Mouse (Mus musculus): Measurements from ENCODE around the gene Gucy1b1. TPM values are rescaled to one million over a fixed set of nuclear protein-coding genes. Genes with fewer than 3 reads are reported as not detected.

Gucy1b1 gene
- polyA plus RNA-seq, 2 experiments = 7.4 to 10.1 TPM

GRCm38 (mm10) chr3:81995371-81995770 is 79.1 kb downstream of the Gucy1b1 start:
- no peaks in the 10 kb centered on the region for H3K27me3 ChIP-seq (ENCODE audit: control insufficient read depth, insufficient read depth, low read length)
- no peak overlapping the region for H3K4me2 ChIP-seq (replicated peaks; ENCODE audit: low read depth, low read length, severe bottlenecking)
- no peak overlapping the region for H3K4me3 ChIP-seq (replicated peaks; ENCODE audit: low read length)
- ATAC-seq (ENCODE audit: low FRiP score, low read depth) (no peak), DNase-seq (ENCODE audit: low spot score) (no peak)
- H3K36me3 ChIP-seq (ENCODE audit: control insufficient read depth, insufficient read depth, low read length) = no peaks in the 10 kb centered on the region
- H3K4me1 ChIP-seq (ENCODE audit: control insufficient read depth, insufficient read depth, low read length) = no peaks in the 10 kb centered on the region
- WGBS = 46% methylated on average over 4 of the region's 4 CpGs
- no peak for TF ChIP-seq POLR2A (IDR thresholded peaks at IDR 0.05; ENCODE audit: borderline replicate concordance, extremely low read depth, insufficient read depth, insufficient read length)
- H3K9me3 ChIP-seq (ENCODE audit: control insufficient read depth, low read length) = no peaks in the 10 kb centered on the region
- H3K9ac ChIP-seq (ENCODE audit: low read depth, low read length, severe bottlenecking) = no peak overlapping the region
- no peak overlapping the region for H3K27ac ChIP-seq (replicated peaks; ENCODE audit: low read depth, low read length)

- H3K27me3 ChIP-seq (ENCODE audit: control insufficient read depth, insufficient read depth, low read length) = no peaks in the 10 kb centered on the region
- no peak for TF ChIP-seq POLR2A (IDR thresholded peaks at IDR 0.05; ENCODE audit: borderline replicate concordance, extremely low read depth, insufficient read depth, insufficient read length)
- H3K9me3 ChIP-seq (ENCODE audit: control insufficient read depth, low read length) = no peaks in the 10 kb centered on the region
- H3K36me3 ChIP-seq (ENCODE audit: control insufficient read depth, insufficient read depth, low read length) = no peaks in the 10 kb centered on the region
- no peak overlapping the region for H3K4me3 ChIP-seq (replicated peaks; ENCODE audit: low read length)
- H3K4me1 ChIP-seq (ENCODE audit: control insufficient read depth, insufficient read depth, low read length) = no peaks in the 10 kb centered on the region
- H3K4me2 ChIP-seq (replicated peaks; ENCODE audit: low read depth, low read length, severe bottlenecking) = no peak overlapping the region
- no peak overlapping the region for H3K9ac ChIP-seq (ENCODE audit: low read depth, low read length, severe bottlenecking)
- H3K27ac ChIP-seq (replicated peaks; ENCODE audit: low read depth, low read length) = no peak overlapping the region
- ATAC-seq (ENCODE audit: low FRiP score, low read depth) (no peak), DNase-seq (ENCODE audit: low spot score) (no peak)
- 67% methylated on average over 3 of the region's 3 CpGs for WGBS
These were observed 84.0 kb downstream of the Gucy1b1 start for GRCm38 (mm10) chr3:81990531-81990930.

- ATAC-seq (ENCODE audit: low FRiP score, low read depth) (no peak), DNase-seq (ENCODE audit: low spot score) (no peak)
- no peak for TF ChIP-seq POLR2A (IDR thresholded peaks at IDR 0.05; ENCODE audit: borderline replicate concordance, extremely low read depth, insufficient read depth, insufficient read length)
- H3K4me2 ChIP-seq (replicated peaks; ENCODE audit: low read depth, low read length, severe bottlenecking) = no peak overlapping the region
- H3K4me3 ChIP-seq (replicated peaks; ENCODE audit: low read length) = no peak overlapping the region
- no peaks in the 10 kb centered on the region for H3K36me3 ChIP-seq (ENCODE audit: control insufficient read depth, insufficient read depth, low read length)
- no peaks in the 10 kb centered on the region for H3K27me3 ChIP-seq (ENCODE audit: control insufficient read depth, insufficient read depth, low read length)
- H3K4me1 ChIP-seq (ENCODE audit: control insufficient read depth, insufficient read depth, low read length) = no peaks in the 10 kb centered on the region
- no peak overlapping the region for H3K9ac ChIP-seq (ENCODE audit: low read depth, low read length, severe bottlenecking)
- 44% methylated on average over 2 of the region's 2 CpGs for WGBS
- no peak overlapping the region for H3K27ac ChIP-seq (replicated peaks; ENCODE audit: low read depth, low read length)
- no peaks in the 10 kb centered on the region for H3K9me3 ChIP-seq (ENCODE audit: control insufficient read depth, low read length)
These were observed 84.8 kb downstream of the Gucy1b1 start for GRCm38 (mm10) chr3:81989692-81990141.

GRCm38 (mm10) chr3:81987628-81988027 is 86.9 kb downstream of the Gucy1b1 start:
- no peak overlapping the region for H3K9ac ChIP-seq (ENCODE audit: low read depth, low read length, severe bottlenecking)
- no peaks in the 10 kb centered on the region for H3K36me3 ChIP-seq (ENCODE audit: control insufficient read depth, insufficient read depth, low read length)
- H3K4me3 ChIP-seq (replicated peaks; ENCODE audit: low read length) = no peak overlapping the region
- no peak overlapping the region for H3K27ac ChIP-seq (replicated peaks; ENCODE audit: low read depth, low read length)
- TF ChIP-seq POLR2A (IDR thresholded peaks at IDR 0.05; ENCODE audit: borderline replicate concordance, extremely low read depth, insufficient read depth, insufficient read length) = no peak
- H3K4me1 ChIP-seq (ENCODE audit: control insufficient read depth, insufficient read depth, low read length) = no peaks in the 10 kb centered on the region
- H3K4me2 ChIP-seq (replicated peaks; ENCODE audit: low read depth, low read length, severe bottlenecking) = no peak overlapping the region
- WGBS = 85% methylated on average over 3 of the region's 3 CpGs
- no peaks in the 10 kb centered on the region for H3K9me3 ChIP-seq (ENCODE audit: control insufficient read depth, low read length)
- ATAC-seq (ENCODE audit: low FRiP score, low read depth) (no peak), DNase-seq (ENCODE audit: low spot score) (no peak)
- H3K27me3 ChIP-seq (ENCODE audit: control insufficient read depth, insufficient read depth, low read length) = no peaks in the 10 kb centered on the region

GRCm38 (mm10) chr3:81986103-81986502 is 88.4 kb downstream of the Gucy1b1 start:
- no peak for ATAC-seq (ENCODE audit: low FRiP score, low read depth)
- Histone ChIP-seq H3K9ac (ENCODE audit: low read depth, low read length, severe bottlenecking) (no peak overlapping the region), H3K4me1 (ENCODE audit: control insufficient read depth, insufficient read depth, low read length) (no peaks in the 10 kb centered on the region), H3K27ac (replicated peaks; ENCODE audit: low read depth, low read length) (no peak overlapping the region), H3K9me3 (ENCODE audit: control insufficient read depth, low read length) (no peaks in the 10 kb centered on the region), H3K27me3 (ENCODE audit: control insufficient read depth, insufficient read depth, low read length) (no peaks in the 10 kb centered on the region), H3K4me2 (replicated peaks; ENCODE audit: low read depth, low read length, severe bottlenecking) (no peak overlapping the region), H3K4me3 (replicated peaks; ENCODE audit: low read length) (no peak overlapping the region), H3K36me3 (ENCODE audit: control insufficient read depth, insufficient read depth, low read length) (no peaks in the 10 kb centered on the region)
- DNase-seq (ENCODE audit: low spot score) = no peak
- 97% methylated on average over 2 of the region's 2 CpGs for WGBS
- TF ChIP-seq POLR2A (IDR thresholded peaks at IDR 0.05; ENCODE audit: borderline replicate concordance, extremely low read depth, insufficient read depth, insufficient read length) = no peak

GRCm38 (mm10) chr3:81985100-81985499 is 89.4 kb downstream of the Gucy1b1 start:
- Histone ChIP-seq H3K4me3 (replicated peaks; ENCODE audit: low read length) (no peak overlapping the region), H3K27me3 (ENCODE audit: control insufficient read depth, insufficient read depth, low read length) (no peaks in the 10 kb centered on the region), H3K36me3 (ENCODE audit: control insufficient read depth, insufficient read depth, low read length) (no peaks in the 10 kb centered on the region), H3K9ac (ENCODE audit: low read depth, low read length, severe bottlenecking) (no peak overlapping the region), H3K27ac (replicated peaks; ENCODE audit: low read depth, low read length) (no peak overlapping the region), H3K4me1 (ENCODE audit: control insufficient read depth, insufficient read depth, low read length) (no peaks in the 10 kb centered on the region), H3K4me2 (replicated peaks; ENCODE audit: low read depth, low read length, severe bottlenecking) (no peak overlapping the region), H3K9me3 (ENCODE audit: control insufficient read depth, low read length) (no peaks in the 10 kb centered on the region)
- ATAC-seq (ENCODE audit: low FRiP score, low read depth) (no peak), DNase-seq (ENCODE audit: low spot score) (no peak)
- TF ChIP-seq POLR2A (IDR thresholded peaks at IDR 0.05; ENCODE audit: borderline replicate concordance, extremely low read depth, insufficient read depth, insufficient read length) = no peak
- WGBS = 48% methylated on average over 1 of the region's 1 CpGs
